Mouse (Mus musculus): Measurements from ENCODE around the gene Anapc11. TPM values are rescaled to one million over a fixed set of nuclear protein-coding genes. Genes with fewer than 3 reads are reported as not detected.

The Anapc11 gene
- polyA plus RNA-seq (2012; rRNA removed), result 72.4 and 94.8 TPM in 2 replicates

DNA sequence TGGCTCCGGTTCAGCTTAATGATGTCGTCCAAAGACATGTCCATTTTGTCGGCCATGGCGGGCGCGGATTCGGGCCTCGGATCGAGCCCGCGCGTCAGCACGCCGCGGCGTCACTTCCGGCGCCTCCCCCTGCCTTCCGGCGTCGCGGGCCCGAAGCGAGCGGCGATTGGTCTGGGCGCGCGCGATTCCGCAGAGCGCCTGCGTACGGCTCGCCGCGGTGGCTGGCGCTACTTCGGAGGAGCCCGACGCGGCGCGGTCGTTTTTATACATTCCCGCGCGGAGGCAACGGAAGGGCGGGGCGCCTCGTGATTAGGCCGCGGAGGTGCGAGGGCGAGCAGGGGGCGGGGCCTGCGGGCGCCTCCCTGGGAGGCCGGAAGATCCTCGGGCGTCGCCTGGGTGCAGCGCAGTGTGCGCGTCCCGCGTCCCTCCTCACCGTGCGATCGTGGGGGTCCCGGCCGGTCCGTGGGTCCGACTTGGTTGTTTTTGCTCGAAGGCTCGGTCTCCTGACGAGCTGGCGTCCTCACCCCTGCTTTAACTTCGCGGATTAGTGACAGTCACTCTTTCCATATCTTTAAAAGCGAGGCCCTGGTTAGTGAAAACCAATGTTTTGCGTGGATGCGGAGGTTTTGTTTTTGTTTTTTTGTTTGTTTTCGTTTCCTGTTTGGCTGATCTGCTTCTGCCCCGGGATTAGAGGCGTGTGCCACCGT lies at the start of gene Anapc11, which contains the start of gene Alyref:
Gene Anapc11 (plus strand): TSS at position 139 of the 707 bp plus-strand sequence.
Gene Alyref (minus strand): TSS at position 83 of the 707 bp plus-strand sequence.

DNA sequence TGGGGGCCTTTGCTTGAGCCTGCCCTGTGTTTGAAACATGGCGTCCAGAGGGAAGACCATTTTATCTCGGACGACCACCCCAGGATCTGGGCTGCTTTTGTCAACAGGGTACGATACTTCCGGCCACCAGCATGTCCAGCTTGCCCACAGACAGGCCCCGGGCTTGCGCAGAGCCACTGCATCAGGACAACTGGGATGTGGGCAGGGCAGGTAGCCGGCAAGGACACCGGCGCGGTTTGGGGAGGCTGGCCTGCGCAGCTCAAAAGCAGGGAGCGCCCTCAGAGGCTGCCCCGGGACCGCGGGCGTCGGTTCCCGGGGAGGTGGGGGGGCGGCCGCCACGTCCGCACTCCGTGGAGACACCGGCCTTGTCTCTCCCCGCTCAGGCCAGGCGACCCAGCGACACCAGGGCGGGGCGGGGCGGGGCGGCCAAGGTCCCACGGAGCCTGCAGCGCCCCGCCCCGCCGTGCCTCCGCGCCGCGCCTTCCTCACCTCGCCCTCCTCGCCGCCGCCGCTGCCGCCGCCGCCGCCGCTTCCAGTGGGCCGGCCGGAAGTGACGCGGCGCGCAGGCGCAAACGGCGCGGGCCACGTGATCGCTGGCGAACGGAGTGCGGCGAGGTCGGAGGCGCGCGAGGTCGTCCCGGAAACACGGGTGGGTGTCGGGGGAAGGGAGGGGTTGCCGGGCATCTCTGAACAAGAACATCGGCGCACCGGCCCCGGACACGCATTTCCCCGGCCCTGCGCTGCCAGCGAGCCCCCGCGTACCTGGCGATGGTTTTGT lies 48.9 kb upstream of the Anapc11 start, which contains the start of gene Mcrip1:
Gene Mcrip1 (minus strand): TSS at position 560 of the 778 bp plus-strand sequence.

DNA sequence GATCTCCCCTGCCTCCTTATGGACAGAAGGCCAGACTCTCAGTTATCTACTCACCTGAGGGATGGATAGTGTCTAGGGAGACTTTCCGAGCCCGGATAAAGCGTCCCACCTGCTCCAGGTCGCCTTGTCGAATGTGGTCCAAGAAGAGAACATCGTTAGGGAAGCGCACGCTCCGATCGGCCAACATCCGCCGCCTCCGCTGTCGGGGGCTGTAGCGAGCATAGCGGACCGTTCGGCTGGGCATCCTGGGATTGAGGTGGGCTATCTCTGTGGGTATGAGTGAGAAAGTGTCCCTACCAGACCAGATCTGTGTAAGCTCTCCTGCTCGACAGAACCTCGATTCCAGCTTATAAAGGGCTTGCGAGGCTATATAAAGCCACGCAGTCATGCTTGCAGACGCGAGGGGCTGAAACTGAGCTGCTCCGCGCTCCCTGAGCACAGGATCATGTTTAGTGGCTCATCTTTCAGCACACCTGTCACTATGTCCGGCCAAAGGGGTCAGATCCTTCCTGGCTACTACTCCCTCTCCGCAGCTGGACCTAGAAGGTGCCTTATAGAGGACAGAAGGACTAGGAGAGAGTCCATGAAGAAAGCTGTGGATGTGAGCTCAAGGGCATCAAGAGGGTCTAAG lies 47.3 kb upstream of the Anapc11 start, which contains the start of gene Ppp1r27:
Gene Ppp1r27 (minus strand): TSS at position 323 of the 631 bp plus-strand sequence.

DNA sequence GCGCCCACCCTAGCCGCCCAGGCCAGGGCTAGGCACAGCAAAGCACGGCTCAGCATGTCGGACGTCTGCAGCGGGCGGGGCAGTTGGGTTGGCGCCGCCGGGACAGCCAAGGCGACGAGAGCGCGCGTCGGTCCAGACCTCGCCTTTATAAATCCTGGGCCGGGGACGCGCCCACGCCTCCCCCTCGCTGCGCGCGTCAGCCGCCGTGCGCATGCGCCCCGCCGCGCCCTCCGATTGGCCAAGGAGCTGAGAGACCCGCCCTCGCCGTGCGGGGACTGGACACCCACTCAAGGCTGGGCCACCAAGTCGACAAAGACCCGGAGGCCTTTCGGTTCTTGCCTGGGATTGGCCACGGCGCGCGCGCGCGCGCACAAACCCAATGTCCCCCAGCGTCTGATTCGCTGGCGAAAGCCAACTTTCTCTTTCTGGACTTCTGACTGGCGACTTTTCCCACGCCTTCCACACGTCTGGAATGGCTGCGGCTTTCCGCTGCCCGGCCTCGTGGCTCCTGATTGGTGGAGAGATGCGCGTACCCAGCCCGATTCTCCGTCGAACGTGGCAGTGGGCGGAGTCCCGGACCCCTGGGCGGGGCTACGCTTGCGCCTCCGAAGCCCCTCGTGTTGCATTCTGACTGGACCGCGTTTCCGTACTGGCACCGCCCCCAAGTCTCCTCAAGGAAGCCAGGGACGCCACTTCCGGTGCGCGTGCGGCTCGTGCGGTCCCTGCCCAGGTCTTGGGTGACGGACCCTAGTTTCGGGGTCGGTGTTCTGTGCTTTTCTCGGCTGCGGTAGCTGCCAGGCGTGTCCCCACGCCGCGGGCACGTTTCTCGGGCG lies 25.3 kb upstream of the Anapc11 start, which contains the start of gene P4hb:
Gene P4hb (minus strand): TSS at position 502 of the 833 bp plus-strand sequence.

DNA sequence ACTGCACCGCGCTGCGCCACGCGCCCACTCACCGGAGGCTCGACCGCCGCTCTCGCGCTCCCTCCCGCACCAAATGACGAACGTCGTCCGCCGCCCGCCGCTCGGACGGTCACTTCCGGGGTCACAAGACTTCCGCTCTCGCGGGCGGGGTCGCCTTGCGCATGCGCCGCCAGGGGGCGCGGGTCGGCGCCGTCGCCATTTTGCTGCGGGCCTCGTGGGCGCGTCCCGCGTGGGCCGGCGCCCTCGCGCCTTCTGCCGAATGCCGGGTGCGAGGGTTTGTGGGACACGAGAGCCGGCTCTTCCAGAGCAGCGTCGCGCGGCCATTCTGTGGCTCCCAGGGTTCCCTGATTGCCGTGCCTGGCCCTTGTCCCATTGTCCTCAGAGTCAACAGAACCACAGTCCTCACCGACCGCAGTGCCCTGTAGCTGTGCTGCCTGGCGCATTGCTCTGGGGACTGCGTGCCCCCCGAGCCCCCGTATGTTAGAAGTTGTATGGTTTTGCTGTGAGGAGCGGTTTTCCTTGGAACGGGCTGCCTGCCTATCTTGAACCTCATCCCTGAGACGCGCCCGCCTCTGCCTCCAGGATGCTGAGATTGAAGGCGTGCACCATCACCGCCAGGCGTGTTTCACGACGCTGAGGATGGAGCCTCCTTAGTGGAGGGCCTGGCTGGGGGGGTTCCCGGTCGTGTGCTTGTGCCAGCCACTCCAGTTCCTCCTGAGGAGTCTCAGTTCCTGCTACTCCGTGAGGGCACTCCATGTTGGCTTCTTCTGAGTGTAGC lies 16.5 kb upstream of the Anapc11 start, which contains the start of gene Arhgdia:
Gene Arhgdia (minus strand): TSS at position 135 of the 778 bp plus-strand sequence.

DNA sequence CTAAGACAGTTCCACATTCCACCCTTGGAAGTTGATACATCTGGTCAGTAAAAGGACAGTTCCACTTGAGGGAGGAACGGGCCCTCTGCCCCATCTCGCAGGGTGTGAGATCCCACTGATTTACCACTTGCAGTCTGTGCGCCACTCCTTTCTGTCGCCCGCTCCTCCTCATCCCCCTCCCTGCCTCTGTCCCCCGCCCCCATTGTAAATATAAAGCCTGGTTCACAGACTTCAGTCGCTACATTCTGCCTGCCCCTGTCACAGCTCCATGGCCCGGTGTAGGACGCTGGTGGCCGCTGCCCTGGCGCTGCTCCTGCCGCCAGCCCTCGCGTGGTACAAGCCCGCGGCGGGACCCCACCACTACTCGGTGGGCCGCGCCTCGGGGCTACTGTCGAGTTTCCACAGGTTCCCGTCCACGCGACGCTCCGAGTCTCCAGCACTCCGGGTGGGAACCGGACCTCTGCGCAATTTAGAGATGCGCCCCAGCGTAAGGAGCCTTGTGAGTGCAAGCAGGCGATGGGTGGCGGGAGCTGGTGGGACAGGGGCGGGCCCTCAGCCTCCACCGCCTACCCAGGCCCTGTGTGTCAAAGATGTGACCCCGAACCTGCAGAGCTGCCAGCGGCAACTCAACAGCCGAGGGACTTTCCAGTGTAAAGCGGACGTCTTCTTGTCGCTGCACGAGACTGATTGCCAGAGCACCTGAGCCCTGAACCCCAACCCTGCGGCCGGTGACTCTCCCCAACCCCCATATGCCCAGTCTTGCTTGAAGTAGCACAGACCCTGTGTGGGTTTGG lies 10.2 kb downstream of the Anapc11 start, which contains the start of gene Npb:
Gene Npb (plus strand): TSS at position 237 of the 794 bp plus-strand sequence.

DNA sequence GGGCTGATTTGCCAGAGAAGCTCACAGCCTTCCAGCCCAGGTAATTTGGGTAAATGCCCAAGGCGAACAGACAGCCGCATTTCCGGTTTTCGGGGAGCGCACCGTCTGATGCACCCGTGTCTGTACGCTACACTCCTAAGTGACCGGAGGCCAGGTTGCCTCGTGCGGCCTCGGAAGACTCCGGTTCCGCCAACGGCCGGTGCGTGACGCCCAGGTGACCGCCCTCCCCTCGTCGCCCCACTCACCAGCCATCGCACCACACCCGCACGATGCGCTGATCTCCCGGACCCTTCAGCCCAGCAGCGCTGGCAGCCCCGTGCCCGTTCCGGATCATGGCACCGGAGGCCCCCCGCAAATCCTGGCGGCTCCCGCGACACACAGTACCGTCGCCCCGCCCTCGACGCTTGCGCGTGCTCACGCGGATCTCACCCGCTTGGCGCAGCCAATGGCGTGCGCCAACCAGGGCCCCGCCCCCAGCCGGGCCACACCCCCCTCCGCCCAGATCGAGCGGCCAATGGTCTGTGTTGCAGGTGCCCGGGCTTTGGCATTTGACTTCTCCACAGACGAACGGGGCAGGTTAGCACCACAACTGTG lies 19.4 kb downstream of the Anapc11 start, which contains the start of gene Pcyt2:
Gene Pcyt2 (minus strand): TSS at position 418 of the 594 bp plus-strand sequence.

DNA sequence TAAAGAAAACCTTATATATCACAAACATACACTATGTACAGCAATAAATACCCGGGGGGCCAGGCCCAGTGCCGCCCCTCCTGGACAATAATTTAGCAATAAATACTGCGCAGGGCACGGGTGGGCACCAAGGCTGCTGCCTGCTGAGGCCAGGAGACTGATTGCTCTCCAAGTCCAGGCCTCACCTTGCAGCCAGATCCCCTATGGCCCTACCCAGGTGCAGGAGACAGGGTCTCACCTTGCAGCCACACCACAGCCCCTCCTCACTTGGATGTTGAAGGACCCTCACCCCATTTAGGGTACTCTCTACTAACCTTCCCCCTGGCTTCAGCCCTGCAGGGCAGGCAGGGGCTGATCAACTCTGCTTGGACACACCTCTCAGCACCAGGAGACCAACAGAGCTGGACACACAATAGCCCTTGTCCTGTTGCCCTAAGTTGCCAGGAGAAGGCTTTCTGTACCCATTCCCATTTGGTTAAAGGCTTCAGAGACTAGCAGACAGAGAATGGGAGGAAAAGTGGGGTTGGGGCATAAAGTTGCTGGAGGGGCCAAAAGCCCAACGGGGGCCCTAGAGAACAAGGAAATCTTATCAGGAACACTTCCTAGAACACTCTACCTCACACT lies 27.0 kb downstream of the Anapc11 start, which contains the start of gene Sirt7:
Gene Sirt7 (minus strand): TSS at position 89 of the 624 bp plus-strand sequence.

DNA sequence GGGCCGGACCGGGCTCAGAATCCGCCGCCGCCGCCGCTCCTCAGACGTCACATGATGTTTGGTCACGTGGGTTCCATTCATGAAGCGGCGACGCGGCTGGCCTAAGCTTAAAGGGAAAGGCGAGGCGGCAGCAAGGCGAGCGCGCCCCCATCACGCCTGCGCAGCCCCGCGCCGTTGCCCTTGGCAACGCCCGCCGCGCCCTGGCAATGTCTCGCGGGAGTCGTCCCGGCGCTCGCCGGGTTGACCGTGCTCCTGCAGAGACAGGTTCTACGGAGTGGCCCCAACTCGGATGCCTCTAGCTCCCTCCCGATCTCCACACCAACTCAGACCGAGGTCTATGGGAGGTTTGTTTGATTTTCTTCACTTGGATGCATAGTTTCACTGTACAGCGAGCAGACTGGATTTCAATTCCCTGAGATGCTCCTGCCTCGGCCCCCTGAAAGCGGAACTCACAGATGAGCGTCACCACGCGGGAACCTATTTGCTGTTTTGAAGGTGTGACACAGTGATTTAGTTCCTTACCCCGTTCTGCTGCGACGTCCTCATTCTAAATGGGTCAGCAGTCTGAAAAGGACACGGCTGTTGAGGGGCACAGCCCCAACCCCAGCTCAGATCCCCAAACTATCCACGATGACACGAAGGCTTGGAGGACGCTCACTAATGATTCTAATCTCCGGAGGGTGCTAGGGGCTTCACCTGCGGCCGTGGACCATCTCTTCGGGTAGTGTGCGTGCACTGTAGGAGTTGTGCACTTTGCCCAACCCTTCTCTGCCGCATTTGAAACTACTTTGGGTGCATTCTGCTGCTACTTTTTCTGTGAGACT lies 35.5 kb downstream of the Anapc11 start, which contains the start of gene Mafg:
Gene Mafg (minus strand): TSS at position 81 of the 824 bp plus-strand sequence.

DNA sequence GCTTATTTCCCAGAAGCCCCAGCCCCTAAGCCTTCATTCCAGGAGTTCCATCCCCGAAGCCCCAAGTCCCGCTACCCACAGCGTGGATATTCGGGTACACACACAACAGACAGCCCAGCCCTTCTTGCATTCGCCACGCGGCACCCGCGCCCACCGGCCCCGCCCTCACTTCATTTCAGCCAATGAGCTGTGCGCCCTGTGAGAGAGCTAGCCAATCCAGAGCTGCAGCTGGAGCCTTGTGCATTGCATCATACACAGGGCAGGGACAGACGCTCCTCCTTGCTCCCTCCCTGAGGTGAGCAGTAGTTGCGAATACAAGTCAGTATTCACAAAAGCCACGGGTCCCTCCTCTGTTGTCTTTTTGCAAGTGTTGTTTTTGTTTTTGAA lies 45.4 kb downstream of the Anapc11 start, which contains the start of gene Pycr1:
Gene Pycr1 (minus strand): TSS at position 169 of the 387 bp plus-strand sequence.

DNA sequence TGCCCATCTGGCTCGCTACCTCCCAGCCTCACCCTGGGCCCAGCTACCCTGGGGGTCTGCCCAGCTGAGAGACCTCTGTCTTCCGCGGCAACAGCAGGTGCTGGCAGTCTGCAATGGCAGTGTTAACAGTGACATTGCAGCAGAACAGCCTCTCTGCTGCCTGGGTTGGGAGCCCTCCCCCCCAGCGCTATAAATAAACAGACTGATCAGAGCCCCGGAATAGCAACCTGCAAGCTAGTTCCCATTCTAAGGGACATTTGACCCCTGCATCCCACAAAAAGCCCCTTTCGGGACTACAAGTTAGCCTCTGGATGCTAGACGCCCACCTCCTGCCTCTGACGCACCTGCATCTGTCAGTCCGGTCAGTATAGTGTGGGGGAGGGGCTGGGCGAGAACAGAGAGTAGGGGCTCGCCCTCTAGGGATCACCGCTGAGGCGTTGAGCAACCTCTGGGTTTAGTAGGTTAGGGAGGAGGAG lies 49.8 kb downstream of the Anapc11 start, which contains the start of gene Myadml2:
Gene Myadml2 (minus strand): TSS at position 158 of the 476 bp plus-strand sequence.

Other genes starting within 250 kb of the Anapc11 start
- 1,088 and 1,192 TPM in 2 replicates for gene Actg1, start 249.9 kb upstream of the Anapc11 start, polyA plus RNA-seq (2012; rRNA removed)
- 0.05 and 0.09 TPM in 2 replicates for gene Fscn2, start 236.9 kb upstream of the Anapc11 start, polyA plus RNA-seq (2012; rRNA removed)
- gene Faap100, start 219.7 kb upstream of the Anapc11 start, polyA plus RNA-seq (2012; rRNA removed), result 31.6 and 51.6 TPM in 2 replicates
- gene Nploc4, start 160.7 kb upstream of the Anapc11 start, polyA plus RNA-seq (2012; rRNA removed), result 28.8 and 32.2 TPM in 2 replicates
- gene Tspan10, start 155.8 kb upstream of the Anapc11 start, polyA plus RNA-seq (2012; rRNA removed), result not detected in 2 replicates
- 0.18 and 0.35 TPM in 2 replicates for gene Pde6g, start 144.9 kb upstream of the Anapc11 start, polyA plus RNA-seq (2012; rRNA removed)
- 15.7 and 34.1 TPM in 2 replicates for gene Oxld1, start 140.4 kb upstream of the Anapc11 start, polyA plus RNA-seq (2012; rRNA removed)
- 3.0 and 4.9 TPM in 2 replicates for gene Ccdc137, start 140.3 kb upstream of the Anapc11 start, polyA plus RNA-seq (2012; rRNA removed)
- gene Arl16, start 130.8 kb upstream of the Anapc11 start, polyA plus RNA-seq (2012; rRNA removed), result 7.5 and 11.8 TPM in 2 replicates
- gene Mrpl12, start 113.8 kb upstream of the Anapc11 start, polyA plus RNA-seq (2012; rRNA removed), result 83.7 and 108 TPM in 2 replicates
- gene Slc25a10, start 106.6 kb upstream of the Anapc11 start, polyA plus RNA-seq (2012; rRNA removed), result 158 and 235 TPM in 2 replicates
- 0.55 and 0.69 TPM in 2 replicates for gene Gcgr, start 67.7 kb upstream of the Anapc11 start, polyA plus RNA-seq (2012; rRNA removed)
- gene Mcrip1, start 48.7 kb upstream of the Anapc11 start, polyA plus RNA-seq (2012; rRNA removed), result 40.9 and 56.7 TPM in 2 replicates
- 1.6 and 1.8 TPM in 2 replicates for gene Ppp1r27, start 47.3 kb upstream of the Anapc11 start, polyA plus RNA-seq (2012; rRNA removed)
- gene P4hb, start 25.2 kb upstream of the Anapc11 start, polyA plus RNA-seq (2012; rRNA removed), result 153 and 166 TPM in 2 replicates
- 426 and 509 TPM in 2 replicates for gene Arhgdia, start 16.8 kb upstream of the Anapc11 start, polyA plus RNA-seq (2012; rRNA removed)
- gene Alyref, start 56 bp upstream of the Anapc11 start, polyA plus RNA-seq (2012; rRNA removed), result 5.8 and 8.6 TPM in 2 replicates
- 58.0 and 94.3 TPM in 2 replicates for gene Npb, start 10.1 kb downstream of the Anapc11 start, polyA plus RNA-seq (2012; rRNA removed)
- 138 and 161 TPM in 2 replicates for gene Pcyt2, start 19.5 kb downstream of the Anapc11 start, polyA plus RNA-seq (2012; rRNA removed)
- gene Sirt7, start 26.8 kb downstream of the Anapc11 start, polyA plus RNA-seq (2012; rRNA removed), result 51.2 and 54.2 TPM in 2 replicates
- 21.0 and 21.3 TPM in 2 replicates for gene Mafg, start 35.2 kb downstream of the Anapc11 start, polyA plus RNA-seq (2012; rRNA removed)
- 29.3 and 57.1 TPM in 2 replicates for gene Pycr1, start 45.3 kb downstream of the Anapc11 start, polyA plus RNA-seq (2012; rRNA removed)
- gene Myadml2, start 49.7 kb downstream of the Anapc11 start, polyA plus RNA-seq (2012; rRNA removed), result 0.97 and 1.2 TPM in 2 replicates
- 1.1 and 1.4 TPM in 2 replicates for gene Notum, start 62.8 kb downstream of the Anapc11 start, polyA plus RNA-seq (2012; rRNA removed)
- 70.2 and 73.5 TPM in 2 replicates for gene Aspscr1, start 74.6 kb downstream of the Anapc11 start, polyA plus RNA-seq (2012; rRNA removed)
- 41.1 and 48.0 TPM in 2 replicates for gene Cenpx, start 115.3 kb downstream of the Anapc11 start, polyA plus RNA-seq (2012; rRNA removed)
- 13.7 and 15.6 TPM in 2 replicates for gene Lrrc45, start 115.5 kb downstream of the Anapc11 start, polyA plus RNA-seq (2012; rRNA removed)
- 7.0 and 10.6 TPM in 2 replicates for gene Rac3, start 123.0 kb downstream of the Anapc11 start, polyA plus RNA-seq (2012; rRNA removed)
- gene Dcxr, start 128.9 kb downstream of the Anapc11 start, polyA plus RNA-seq (2012; rRNA removed), result 54.6 and 59.7 TPM in 2 replicates
- gene Cbr2, start 133.7 kb downstream of the Anapc11 start, polyA plus RNA-seq (2012; rRNA removed), result 69.9 and 82.3 TPM in 2 replicates
- gene Hmga1b, start 164.4 kb downstream of the Anapc11 start, polyA plus RNA-seq (2012; rRNA removed), result 0.87 and 18.1 TPM in 2 replicates
- gene Rfng, start 185.8 kb downstream of the Anapc11 start, polyA plus RNA-seq (2012; rRNA removed), result 36.8 and 56.8 TPM in 2 replicates
- 65.1 and 81.6 TPM in 2 replicates for gene Gps1, start 185.9 kb downstream of the Anapc11 start, polyA plus RNA-seq (2012; rRNA removed)
- 16.7 and 20.0 TPM in 2 replicates for gene Dus1l, start 198.0 kb downstream of the Anapc11 start, polyA plus RNA-seq (2012; rRNA removed)
- 320 and 400 TPM in 2 replicates for gene Fasn, start 226.1 kb downstream of the Anapc11 start, polyA plus RNA-seq (2012; rRNA removed)